Mouse (Mus musculus) stomach, embryonic 16.5 days (tissue): Measurements from ENCODE around the gene Fam214a. TPM values are rescaled to one million over a fixed set of nuclear protein-coding genes. Genes with fewer than 3 reads are reported as not detected.

Source experiments
- ATAC-seq: fragments of 200-750 bp; cut with Nextera tagmentation; 2 replicates; pipeline ENCODE4 v1.8.0; 2017; ENCODE audit warnings: moderate number of reproducible peaks, moderate TSS enrichment; ENCODE audit not compliant: insufficient read depth, low FRiP score
- H3K27ac ChIP-seq: fragments of 300-500 bp; sonication (generic); 2 replicates; pipeline ENCODE4 v1.5.1; 2014; ENCODE audit warnings: low read length
- H3K27me3 ChIP-seq: fragments of 300-500 bp; sonication (generic); 2 replicates; pipeline ENCODE4 v1.6.1; 2014; ENCODE audit warnings: low read length, control low read depth, mixed read lengths; ENCODE audit not compliant: control insufficient read depth, insufficient read depth
- H3K36me3 ChIP-seq: fragments of 300-500 bp; sonication (generic); 2 replicates; pipeline ENCODE4 v1.6.1; 2014; ENCODE audit warnings: low read length; ENCODE audit not compliant: control insufficient read depth, insufficient read depth
- H3K4me1 ChIP-seq: fragments of 300-500 bp; sonication (generic); 2 replicates; pipeline ENCODE4 v1.6.1; 2014; ENCODE audit warnings: low read length, control low read depth, mixed read lengths; ENCODE audit not compliant: control insufficient read depth, insufficient read depth
- H3K4me2 ChIP-seq: fragments of 300-500 bp; sonication (generic); 2 replicates; pipeline ENCODE4 v1.6.1; 2014; ENCODE audit warnings: low read depth, low read length, mixed read lengths
- H3K4me3 ChIP-seq: fragments of 300-500 bp; sonication (generic); replicated peaks from 2 replicates; pipeline ENCODE4 v1.5.1; 2014; ENCODE audit warnings: mild to moderate bottlenecking, low read length
- H3K9ac ChIP-seq: fragments of 300-500 bp; sonication (generic); 2 replicates; pipeline ENCODE4 v1.6.1; 2014; ENCODE audit warnings: low read length
- H3K9me3 ChIP-seq: fragments of 300-500 bp; sonication (generic); replicated peaks from 2 replicates; pipeline ENCODE4 v1.6.1; 2016; ENCODE audit warnings: low read length, control low read depth; ENCODE audit not compliant: control insufficient read depth
- whole genome bisulfite sequencing: fragments of 180-500 bp; shearing (Covaris S2); extraction: QIAGEN DNeasy Blood & Tissue Kit; methylation state at CpG from one replicate; pipeline ENCODE4 v1.1.7; 2014; 5-methylcytosine and 5-hydroxymethylcytosine counted together
- polyA plus RNA-seq: library from polyadenylated mRNA; unstranded; fragments of >200 nt; fragmentation: Nextera tagmentation; extraction: Ambion mirVana; gene quantifications from 2 replicates; pipeline ENCODE4 v1.2.1, GENCODE M21; 2015

Fam214a gene
- polyA plus RNA-seq, 1 experiment from 2014 or later: 10.0 TPM

GRCm38 (mm10) chr9:74974758-74975157, 22.1 kb downstream of the Fam214a start:
- Histone ChIP-seq H3K4me2 (peak overlapping the region; percentile 84; the same call in 1 of the 2 replicates), H3K27me3 (no peaks in the 10 kb centered on the region), H3K9me3 (no peaks in the 10 kb centered on the region), H3K36me3 (no peaks in the 10 kb centered on the region), H3K27ac (peak overlapping the region; percentile 87), H3K9ac (peak overlapping the region; percentile 37; the same call in 1 of the 2 replicates), H3K4me3 (no peak overlapping the region), H3K4me1 (peaks cover 19% of the 10 kb centered on the region)
- 9% methylated on average over 11 of the region's 11 CpGs for WGBS
- no peak for ATAC-seq

GRCm38 (mm10) chr9:74975416-74975815, 22.7 kb downstream of the Fam214a start:
- Histone ChIP-seq H3K9ac (peak overlapping the region; percentile 78), H3K27me3 (no peaks in the 10 kb centered on the region), H3K4me1 (peaks cover 19% of the 10 kb centered on the region), H3K9me3 (no peaks in the 10 kb centered on the region), H3K4me2 (peak overlapping the region; percentile 84), H3K36me3 (no peaks in the 10 kb centered on the region), H3K27ac (peak overlapping the region; percentile 87), H3K4me3 (peak overlapping the region; percentile 64)
- 15% methylated on average over 7 of the region's 7 CpGs for WGBS
- ATAC-seq: peak; percentile 26; the same call in 1 of the 2 replicates

GRCm38 (mm10) chr9:74975911-74976563, 23.4 kb downstream of the Fam214a start:
- Histone ChIP-seq H3K9ac (peak overlapping the region; percentile 78), H3K27me3 (no peaks in the 10 kb centered on the region), H3K9me3 (no peaks in the 10 kb centered on the region), H3K36me3 (no peaks in the 10 kb centered on the region), H3K27ac (peak overlapping the region; percentile 87), H3K4me3 (peak overlapping the region; percentile 64), H3K4me1 (peaks cover 19% of the 10 kb centered on the region), H3K4me2 (peak overlapping the region; percentile 84)
- peak; percentile 99 for ATAC-seq
- under 1% methylated on average over 23 of the region's 23 CpGs for WGBS

GRCm38 (mm10) chr9:74977251-74977650, 24.6 kb downstream of the Fam214a start:
- H3K36me3 ChIP-seq: no peaks in the 10 kb centered on the region
- no peaks in the 10 kb centered on the region for H3K9me3 ChIP-seq
- H3K27ac ChIP-seq: no peak overlapping the region
- no peak overlapping the region for H3K4me3 ChIP-seq
- ATAC-seq: no peak
- 84% methylated on average over 2 of the region's 2 CpGs for WGBS
- peaks cover 19% of the 10 kb centered on the region for H3K4me1 ChIP-seq
- no peaks in the 10 kb centered on the region for H3K27me3 ChIP-seq
- no peak overlapping the region for H3K9ac ChIP-seq
- no peak overlapping the region for H3K4me2 ChIP-seq

DNA sequence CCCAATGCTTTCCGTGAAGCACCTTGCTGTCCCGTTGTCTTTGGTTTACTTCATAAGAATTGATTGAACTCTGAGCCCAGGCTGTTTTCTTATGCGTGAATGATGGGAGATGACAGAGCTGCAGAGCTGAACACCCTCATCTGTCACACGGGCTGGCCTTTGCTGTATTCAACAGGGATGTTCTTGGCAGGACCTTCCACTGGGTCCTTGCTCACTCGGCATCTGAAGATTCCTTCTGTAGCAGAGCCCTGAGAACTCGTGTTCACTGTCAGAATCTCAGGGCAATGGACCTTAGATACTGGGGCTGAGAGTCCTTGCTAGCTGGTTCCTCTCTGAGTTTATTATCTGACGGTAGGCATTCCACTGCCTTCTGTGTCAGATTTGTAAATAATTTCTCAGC, 25.3 kb downstream of the Fam214a start:
- Histone ChIP-seq H3K4me1 (peaks cover 19% of the 10 kb centered on the region), H3K4me2 (no peak overlapping the region), H3K9me3 (no peaks in the 10 kb centered on the region), H3K27me3 (no peaks in the 10 kb centered on the region), H3K4me3 (no peak overlapping the region), H3K27ac (no peak overlapping the region), H3K9ac (peak overlapping the region; percentile 16; the same call in 1 of the 2 replicates), H3K36me3 (no peaks in the 10 kb centered on the region)
- no peak for ATAC-seq
- 63% methylated on average over 7 of the region's 7 CpGs for WGBS

GRCm38 (mm10) chr9:74978868-74979267, 26.2 kb downstream of the Fam214a start:
- Histone ChIP-seq H3K36me3 (no peaks in the 10 kb centered on the region), H3K9me3 (no peaks in the 10 kb centered on the region), H3K4me3 (no peak overlapping the region), H3K4me1 (peaks cover 19% of the 10 kb centered on the region), H3K9ac (no peak overlapping the region), H3K4me2 (no peak overlapping the region), H3K27me3 (no peaks in the 10 kb centered on the region), H3K27ac (no peak overlapping the region)
- no peak for ATAC-seq
- 84% methylated on average over 7 of the region's 7 CpGs for WGBS

DNA sequence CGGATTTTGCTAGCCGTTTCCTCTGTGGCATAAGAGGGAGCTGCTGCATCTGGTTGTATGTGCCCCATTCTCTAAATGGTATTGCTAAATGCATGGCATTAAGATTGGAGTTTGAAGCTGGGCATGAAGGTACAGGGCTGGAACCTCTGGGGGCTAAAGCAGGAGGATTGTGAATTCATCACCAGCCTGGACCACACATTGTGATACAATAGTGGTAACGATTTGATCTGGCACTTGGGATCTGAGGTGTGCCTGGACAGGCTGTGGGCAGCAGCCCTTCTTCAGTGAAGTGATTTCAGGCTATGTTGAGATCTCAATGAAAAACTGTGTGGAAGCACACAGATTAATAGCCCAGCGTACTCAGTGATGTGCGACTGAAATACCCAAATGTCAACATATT, 26.7 kb downstream of the Fam214a start:
- no peaks in the 10 kb centered on the region for H3K27me3 ChIP-seq

DNA sequence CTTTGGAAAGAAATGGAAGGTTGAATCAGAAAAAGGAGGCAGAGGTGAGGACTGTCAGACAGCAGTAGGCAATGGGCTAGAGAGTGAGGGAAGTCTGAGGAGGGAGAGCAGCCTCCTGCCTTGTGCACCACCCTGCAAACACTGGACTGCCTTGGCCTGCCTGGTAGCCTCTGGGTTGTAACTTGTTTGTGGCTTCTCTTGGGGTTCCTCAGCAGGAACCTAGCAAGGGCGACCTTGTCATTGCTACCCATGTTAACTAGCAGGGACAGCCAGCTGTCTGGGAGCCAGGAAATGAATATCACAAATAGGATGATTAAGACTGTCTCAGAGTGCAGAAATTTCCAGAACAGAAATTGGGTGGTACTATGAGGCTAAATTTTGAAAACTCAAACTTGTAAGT, 27.2 kb downstream of the Fam214a start:
- H3K27ac ChIP-seq: no peak overlapping the region
- no peak overlapping the region for H3K9ac ChIP-seq
- WGBS: 85% methylated on average over 1 of the region's 1 CpGs

More for the DNA sequence above, 26.7 kb downstream of the Fam214a start:
- Histone ChIP-seq H3K27ac (no peak overlapping the region), H3K4me1 (peaks cover 18% of the 10 kb centered on the region), H3K4me2 (no peak overlapping the region), H3K4me3 (no peak overlapping the region), H3K36me3 (no peaks in the 10 kb centered on the region), H3K9ac (no peak overlapping the region), H3K9me3 (no peaks in the 10 kb centered on the region)
- 85% methylated on average over 5 of the region's 5 CpGs for WGBS
- no peak for ATAC-seq

DNA sequence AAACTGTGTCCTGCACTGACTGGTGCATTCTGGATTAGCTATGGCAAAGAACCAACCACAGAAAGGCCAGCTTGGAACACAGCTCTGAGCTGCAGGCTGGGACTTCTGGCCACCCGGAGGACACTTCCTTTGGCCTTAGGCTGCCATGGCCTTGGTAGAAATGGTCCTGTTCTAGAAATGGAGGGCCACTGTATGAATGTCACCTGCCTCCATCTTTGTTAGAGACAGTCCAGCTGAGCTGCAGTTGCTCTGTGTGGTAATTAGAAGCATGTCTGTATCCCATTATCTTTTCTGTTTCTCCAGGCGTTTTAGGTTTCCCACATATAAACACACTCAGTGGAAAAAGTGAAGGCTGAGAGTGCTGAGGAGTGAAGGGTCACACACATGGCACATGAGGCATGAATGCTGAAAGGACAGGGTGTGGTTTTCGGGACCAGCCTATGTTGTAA, 29.0 kb downstream of the Fam214a start:
- Histone ChIP-seq H3K4me3 (no peak overlapping the region), H3K4me1 (0 out of 2 replicates have a peak, but pooled peaks cover 4% of the 10 kb centered on the region), H3K4me2 (no peak overlapping the region), H3K27me3 (no peaks in the 10 kb centered on the region), H3K36me3 (no peaks in the 10 kb centered on the region), H3K9me3 (no peaks in the 10 kb centered on the region), H3K9ac (no peak overlapping the region), H3K27ac (no peak overlapping the region)
- ATAC-seq: no peak
- WGBS: 61% methylated on average over 3 of the region's 3 CpGs

More for the DNA sequence above, 27.2 kb downstream of the Fam214a start:
- H3K4me2 ChIP-seq: no peak overlapping the region
- H3K4me3 ChIP-seq: no peak overlapping the region
- H3K27me3 ChIP-seq: no peaks in the 10 kb centered on the region
- H3K9me3 ChIP-seq: no peaks in the 10 kb centered on the region
- ATAC-seq: no peak
- H3K4me1 ChIP-seq: peaks cover 13% of the 10 kb centered on the region
- no peaks in the 10 kb centered on the region for H3K36me3 ChIP-seq
